Mouse (Mus musculus): ENCODE results near the gene 1700067P10Rik. TPM values are rescaled to one million over a fixed set of nuclear protein-coding genes. Genes with fewer than 3 reads are reported as not detected.

1700067P10Rik gene
- polyA plus RNA-seq, 1 experiment, result not detected

DNA sequence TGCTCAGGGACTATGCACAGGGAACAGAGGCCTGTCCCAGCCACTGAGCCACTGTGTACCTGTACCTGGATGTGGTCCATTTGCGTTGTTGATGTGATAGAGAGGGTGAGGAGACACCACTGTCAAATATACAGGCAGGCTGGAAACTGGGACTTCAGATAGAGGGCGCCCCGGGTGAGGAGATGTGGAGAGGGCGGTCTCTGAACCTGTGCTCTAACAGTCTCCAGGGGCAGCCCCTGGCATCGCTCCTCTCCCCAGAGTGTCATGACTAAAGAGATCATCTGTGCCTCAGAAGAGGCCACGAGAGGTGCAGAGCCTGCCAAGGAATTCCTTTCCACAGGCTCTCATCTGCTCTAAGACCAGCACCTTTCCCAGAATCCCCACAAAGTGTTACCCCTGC, 18.7 kb downstream of the 1700067P10Rik start:
- no peak overlapping the region for H3ac ChIP-seq (ENCODE audit: control insufficient read depth, insufficient read length, low read depth)
- H3K4me3 ChIP-seq (ENCODE audit: insufficient read depth, poor library complexity, severe bottlenecking), result no peak overlapping the region
- no peaks in the 10 kb centered on the region for H3K36me3 ChIP-seq (ENCODE audit: control insufficient read depth, insufficient read depth)
- no peak for TF ChIP-seq USF1 (IDR thresholded peaks at IDR 0.05; ENCODE audit: low read depth)
- no peak for TF ChIP-seq MYOG (IDR thresholded peaks at IDR 0.05; ENCODE audit: control insufficient read depth, extremely low read depth, insufficient read length)
- no peak for TF ChIP-seq MYOD1 (IDR thresholded peaks at IDR 0.05; ENCODE audit: control insufficient read depth, insufficient read length, low read depth)
- TF ChIP-seq CTCF (IDR thresholded peaks at IDR 0.05; ENCODE audit: control insufficient read depth, insufficient read depth, insufficient read length), result no peak
- no peak for TF ChIP-seq FOSL1 (IDR thresholded peaks at IDR 0.05; ENCODE audit: insufficient read depth, low read length, poor library complexity, severe bottlenecking)
- TF ChIP-seq CEBPB (IDR thresholded peaks at IDR 0.05; ENCODE audit: low read depth), result no peak
- TF ChIP-seq MAX (IDR thresholded peaks at IDR 0.05), result no peak
- no peaks in the 10 kb centered on the region for H3K79me3 ChIP-seq (ENCODE audit: low read depth)
- H3K79me2 ChIP-seq (ENCODE audit: control insufficient read depth, insufficient read depth), result no peaks in the 10 kb centered on the region
- H3K27me3 ChIP-seq (ENCODE audit: control insufficient read depth, insufficient read depth, insufficient read length), result peaks cover 7% of the 10 kb centered on the region

- Histone ChIP-seq H3K27me3 (ENCODE audit: control insufficient read depth, insufficient read depth, insufficient read length) (peaks cover 7% of the 10 kb centered on the region), H3K4me3 (ENCODE audit: insufficient read depth, poor library complexity, severe bottlenecking) (no peak overlapping the region), H3K36me3 (ENCODE audit: control insufficient read depth, insufficient read depth) (no peaks in the 10 kb centered on the region), H3K79me2 (ENCODE audit: control insufficient read depth, insufficient read depth) (no peaks in the 10 kb centered on the region), H3K79me3 (ENCODE audit: low read depth) (no peaks in the 10 kb centered on the region), H3ac (ENCODE audit: control insufficient read depth, insufficient read length, low read depth) (no peak overlapping the region)
- TF ChIP-seq CEBPB (IDR thresholded peaks at IDR 0.05; ENCODE audit: low read depth) (no peak), MYOG (IDR thresholded peaks at IDR 0.05; ENCODE audit: control insufficient read depth, extremely low read depth, insufficient read length) (no peak), FOSL1 (IDR thresholded peaks at IDR 0.05; ENCODE audit: insufficient read depth, low read length, poor library complexity, severe bottlenecking) (no peak), MAX (IDR thresholded peaks at IDR 0.05) (no peak), MYOD1 (IDR thresholded peaks at IDR 0.05; ENCODE audit: control insufficient read depth, insufficient read length, low read depth) (no peak), USF1 (IDR thresholded peaks at IDR 0.05; ENCODE audit: low read depth) (no peak), CTCF (IDR thresholded peaks at IDR 0.05; ENCODE audit: control insufficient read depth, insufficient read depth, insufficient read length) (no peak)
Measured at GRCm38 (mm10) chr17:48108520-48108919, 19.4 kb downstream of the 1700067P10Rik start.

DNA sequence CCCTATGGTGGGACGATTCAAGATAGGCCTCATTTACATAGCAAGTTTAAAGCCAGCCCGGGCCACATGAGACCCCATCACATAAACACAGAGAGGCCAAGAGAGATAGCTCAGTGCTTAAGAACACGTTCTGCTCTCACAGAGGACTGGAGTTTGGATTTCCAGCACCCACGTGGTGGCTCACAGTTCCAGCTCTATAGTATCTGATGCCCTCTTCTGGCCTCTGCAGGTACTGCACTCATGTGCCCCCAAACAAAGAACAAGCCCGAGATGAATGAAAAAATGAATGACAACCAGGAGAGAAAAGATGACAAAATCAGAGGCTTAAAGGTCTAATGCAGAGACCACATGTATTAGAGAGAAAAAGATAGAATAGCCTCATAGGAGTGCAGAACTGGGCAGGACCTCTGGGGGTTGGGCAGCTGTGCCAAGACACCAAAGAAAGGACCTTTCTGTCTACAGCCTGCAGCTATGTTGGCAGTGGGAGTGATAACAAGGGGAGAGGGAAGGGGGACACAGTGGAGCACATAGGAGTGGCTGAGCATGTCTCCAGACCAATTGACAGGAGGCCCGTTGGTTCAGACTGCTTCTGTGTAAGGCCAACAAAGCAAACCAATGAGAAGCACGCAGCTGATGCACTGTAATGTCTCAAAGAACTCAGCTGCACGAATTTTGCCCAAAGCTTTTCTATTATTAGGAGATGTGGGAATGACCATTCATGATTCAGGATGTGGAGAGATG, 21.6 kb downstream of the 1700067P10Rik start:
- Histone ChIP-seq H3K36me3 (ENCODE audit: control insufficient read depth, insufficient read depth) (no peaks in the 10 kb centered on the region), H3K27me3 (ENCODE audit: control insufficient read depth, insufficient read depth, insufficient read length) (peaks cover 4% of the 10 kb centered on the region), H3K79me3 (ENCODE audit: low read depth) (no peaks in the 10 kb centered on the region), H3ac (ENCODE audit: control insufficient read depth, insufficient read length, low read depth) (no peak overlapping the region), H3K79me2 (ENCODE audit: control insufficient read depth, insufficient read depth) (no peaks in the 10 kb centered on the region), H3K4me3 (ENCODE audit: insufficient read depth, poor library complexity, severe bottlenecking) (no peak overlapping the region)
- no peak for TF ChIP-seq FOSL1 (IDR thresholded peaks at IDR 0.05; ENCODE audit: insufficient read depth, low read length, poor library complexity, severe bottlenecking)

DNA sequence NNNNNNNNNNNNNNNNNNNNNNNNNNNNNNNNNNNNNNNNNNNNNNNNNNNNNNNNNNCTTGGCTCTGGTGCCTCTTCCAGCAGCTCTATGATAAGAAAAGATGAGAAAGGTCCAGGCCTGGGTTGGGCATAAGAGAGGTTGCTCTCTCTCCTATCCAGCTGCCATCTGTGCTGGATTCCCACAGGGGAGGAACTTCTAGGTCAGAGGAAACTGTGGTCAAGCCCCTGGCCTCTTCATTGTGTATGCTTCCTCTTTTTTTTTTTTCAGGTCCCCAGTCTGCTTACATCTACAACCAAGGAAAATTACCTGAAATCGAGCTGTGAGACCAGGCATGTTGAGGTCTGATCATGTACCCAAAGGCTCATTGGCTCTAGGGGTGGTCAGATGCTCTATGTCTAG, 29.5 kb downstream of the 1700067P10Rik start:
- H3K36me3 ChIP-seq (ENCODE audit: control insufficient read depth, insufficient read depth), result no peaks in the 10 kb centered on the region
- no peaks in the 10 kb centered on the region for H3K27me3 ChIP-seq (ENCODE audit: control insufficient read depth, insufficient read depth, insufficient read length)
- H3K4me3 ChIP-seq (ENCODE audit: insufficient read depth, poor library complexity, severe bottlenecking), result no peak overlapping the region
- H3K79me3 ChIP-seq (ENCODE audit: low read depth), result no peaks in the 10 kb centered on the region
- no peak for TF ChIP-seq CTCF (IDR thresholded peaks at IDR 0.05; ENCODE audit: control insufficient read depth, insufficient read depth, insufficient read length)
- no peak for TF ChIP-seq CEBPB (IDR thresholded peaks at IDR 0.05; ENCODE audit: low read depth)
- TF ChIP-seq MYOG (IDR thresholded peaks at IDR 0.05; ENCODE audit: control insufficient read depth, extremely low read depth, insufficient read length), result no peak
- no peak for TF ChIP-seq USF1 (IDR thresholded peaks at IDR 0.05; ENCODE audit: low read depth)
- TF ChIP-seq MYOD1 (IDR thresholded peaks at IDR 0.05; ENCODE audit: control insufficient read depth, insufficient read length, low read depth), result no peak
- no peak for TF ChIP-seq FOSL1 (IDR thresholded peaks at IDR 0.05; ENCODE audit: insufficient read depth, low read length, poor library complexity, severe bottlenecking)
- no peak for TF ChIP-seq MAX (IDR thresholded peaks at IDR 0.05)
- no peaks in the 10 kb centered on the region for H3K79me2 ChIP-seq (ENCODE audit: control insufficient read depth, insufficient read depth)
- no peak overlapping the region for H3ac ChIP-seq (ENCODE audit: control insufficient read depth, insufficient read length, low read depth)

DNA sequence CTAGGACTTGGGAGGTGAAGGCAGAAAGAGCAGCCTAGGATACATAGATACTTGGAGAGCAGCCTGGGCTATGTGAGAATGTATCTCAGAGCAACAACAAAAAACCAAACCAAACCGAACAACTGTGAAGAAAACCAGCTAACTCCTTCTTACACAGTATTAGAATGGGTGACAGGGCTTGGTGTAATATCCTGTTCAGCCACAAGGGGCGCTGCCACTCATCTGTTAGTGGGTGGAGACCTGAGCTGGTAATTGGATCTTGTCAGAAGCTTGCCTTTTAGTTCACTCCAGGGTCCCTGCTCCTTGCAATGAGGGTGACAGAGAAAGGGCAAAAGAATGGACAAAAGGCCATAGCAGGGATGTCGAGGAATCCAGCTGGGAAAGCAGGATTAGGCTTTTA, 30.5 kb downstream of the 1700067P10Rik start:
- Histone ChIP-seq H3K27me3 (ENCODE audit: control insufficient read depth, insufficient read depth, insufficient read length) (no peaks in the 10 kb centered on the region), H3K36me3 (ENCODE audit: control insufficient read depth, insufficient read depth) (no peaks in the 10 kb centered on the region), H3K79me2 (ENCODE audit: control insufficient read depth, insufficient read depth) (no peaks in the 10 kb centered on the region), H3ac (ENCODE audit: control insufficient read depth, insufficient read length, low read depth) (no peak overlapping the region), H3K79me3 (ENCODE audit: low read depth) (no peaks in the 10 kb centered on the region), H3K4me3 (ENCODE audit: insufficient read depth, poor library complexity, severe bottlenecking) (no peak overlapping the region)
- no peak for TF ChIP-seq USF1 (IDR thresholded peaks at IDR 0.05; ENCODE audit: low read depth)
- TF ChIP-seq MYOD1 (IDR thresholded peaks at IDR 0.05; ENCODE audit: control insufficient read depth, insufficient read length, low read depth), result no peak
- TF ChIP-seq CTCF (IDR thresholded peaks at IDR 0.05; ENCODE audit: control insufficient read depth, insufficient read depth, insufficient read length), result peak; percentile 29

GRCm38 (mm10) chr17:48120456-48120855, 31.3 kb downstream of the 1700067P10Rik start:
- H3K36me3 ChIP-seq (ENCODE audit: control insufficient read depth, insufficient read depth), result no peaks in the 10 kb centered on the region
- no peaks in the 10 kb centered on the region for H3K27me3 ChIP-seq (ENCODE audit: control insufficient read depth, insufficient read depth, insufficient read length)
- H3K4me3 ChIP-seq (ENCODE audit: insufficient read depth, poor library complexity, severe bottlenecking), result no peak overlapping the region
- H3K79me3 ChIP-seq (ENCODE audit: low read depth), result no peaks in the 10 kb centered on the region
- no peak for TF ChIP-seq MAX (IDR thresholded peaks at IDR 0.05)
- no peak for TF ChIP-seq CEBPB (IDR thresholded peaks at IDR 0.05; ENCODE audit: low read depth)
- TF ChIP-seq FOSL1 (IDR thresholded peaks at IDR 0.05; ENCODE audit: insufficient read depth, low read length, poor library complexity, severe bottlenecking), result no peak
- no peak for TF ChIP-seq USF1 (IDR thresholded peaks at IDR 0.05; ENCODE audit: low read depth)
- TF ChIP-seq CTCF (IDR thresholded peaks at IDR 0.05; ENCODE audit: control insufficient read depth, insufficient read depth, insufficient read length), result no peak
- no peak for TF ChIP-seq MYOD1 (IDR thresholded peaks at IDR 0.05; ENCODE audit: control insufficient read depth, insufficient read length, low read depth)
- TF ChIP-seq MYOG (IDR thresholded peaks at IDR 0.05; ENCODE audit: control insufficient read depth, extremely low read depth, insufficient read length), result no peak
- no peaks in the 10 kb centered on the region for H3K79me2 ChIP-seq (ENCODE audit: control insufficient read depth, insufficient read depth)
- H3ac ChIP-seq (ENCODE audit: control insufficient read depth, insufficient read length, low read depth), result no peak overlapping the region
